Mouse (Mus musculus): ENCODE measurements at regions not wholly inside any gene's neighbourhood (a gene's known extent, or its start where the extent isn't known, plus 50 kb on each side); places are given as distances from the start of the nearest gene placed in this dataset.

GRCm38 (mm10) chr15:39998063-39998462 lies 136.1 kb upstream of the 9330182O14Rik start:
- DNase-seq (ENCODE audit: low spot score in 2 of 2) = no peak

GRCm38 (mm10) chr15:40000022-40000421 lies 134.1 kb upstream of the 9330182O14Rik start:
- no peak for DNase-seq (ENCODE audit: low spot score in 2 of 2)

- DNase-seq (ENCODE audit: low spot score in 2 of 2) = no peak
Observed at GRCm38 (mm10) chr15:40005096-40005495, 129.1 kb upstream of the 9330182O14Rik start.

GRCm38 (mm10) chr15:40007844-40008243 lies 126.3 kb upstream of the 9330182O14Rik start:
- no peak for DNase-seq (ENCODE audit: low spot score in 2 of 2)

GRCm38 (mm10) chr15:40013833-40014232 lies 120.3 kb upstream of the 9330182O14Rik start:
- no peak for DNase-seq (ENCODE audit: low spot score in 2 of 2)

- DNase-seq (ENCODE audit: low spot score in 2 of 2) = no peak
Observed at GRCm38 (mm10) chr15:40017019-40017418, 117.1 kb upstream of the 9330182O14Rik start.

GRCm38 (mm10) chr15:40017597-40017996 lies 116.6 kb upstream of the 9330182O14Rik start:
- DNase-seq (ENCODE audit: low spot score in 2 of 2) = no peak

- peak in 1 of 2 experiments; percentile 11 for DNase-seq (ENCODE audit: low spot score in 2 of 2)
Observed at GRCm38 (mm10) chr15:40018047-40018791, 115.9 kb upstream of the 9330182O14Rik start.

GRCm38 (mm10) chr15:40018792-40019151 lies 115.4 kb upstream of the 9330182O14Rik start:
- DNase-seq (ENCODE audit: low spot score in 2 of 2) = no peak

- no peak for DNase-seq (ENCODE audit: low spot score in 2 of 2)
Observed at GRCm38 (mm10) chr15:40019226-40019625, 114.9 kb upstream of the 9330182O14Rik start.

- DNase-seq (ENCODE audit: low spot score in 2 of 2) = no peak
Observed at GRCm38 (mm10) chr15:40020097-40020496, 114.1 kb upstream of the 9330182O14Rik start.

GRCm38 (mm10) chr15:40020646-40021045 lies 113.5 kb upstream of the 9330182O14Rik start:
- DNase-seq (ENCODE audit: low spot score in 2 of 2) = no peak

GRCm38 (mm10) chr15:40023195-40023594 lies 111.0 kb upstream of the 9330182O14Rik start:
- DNase-seq (ENCODE audit: low spot score in 2 of 2) = no peak

- DNase-seq (ENCODE audit: low spot score in 2 of 2) = no peak
Observed at GRCm38 (mm10) chr15:40032088-40032487, 102.1 kb upstream of the 9330182O14Rik start.

- no peak for DNase-seq (ENCODE audit: low spot score in 2 of 2)
Observed at GRCm38 (mm10) chr15:40036181-40036580, 98.0 kb upstream of the 9330182O14Rik start.

- DNase-seq (ENCODE audit: low spot score in 2 of 2) = peak; percentile 68 to 69
Observed at GRCm38 (mm10) chr15:40037266-40037665, 96.9 kb upstream of the 9330182O14Rik start.

GRCm38 (mm10) chr15:40046219-40046618 lies 87.9 kb upstream of the 9330182O14Rik start:
- DNase-seq (ENCODE audit: low spot score in 2 of 2) = no peak

- DNase-seq (ENCODE audit: low spot score in 2 of 2) = no peak
Observed at GRCm38 (mm10) chr15:40047100-40047499, 87.1 kb upstream of the 9330182O14Rik start.

GRCm38 (mm10) chr15:40068051-40068450 lies 66.1 kb upstream of the 9330182O14Rik start:
- DNase-seq (ENCODE audit: low spot score in 2 of 2) = no peak

- peak; percentile 30 to 33 for DNase-seq (ENCODE audit: low spot score in 2 of 2)
Observed at GRCm38 (mm10) chr15:40075334-40075893, 58.8 kb upstream of the 9330182O14Rik start.

- no peak for DNase-seq (ENCODE audit: low spot score in 2 of 2)
Observed at GRCm38 (mm10) chr15:40079872-40080271, 54.3 kb upstream of the 9330182O14Rik start.
